Mouse (Mus musculus): ENCODE results near the gene 4833439L19Rik.
A peak's percentile ranks its signal among the peaks of the same experiment; 100 is the strongest.

4833439L19Rik gene

GRCm38 (mm10) chr13:54504611-54505260 is 60.5 kb downstream of the 4833439L19Rik start:
- no peak for DNase-seq

DNA sequence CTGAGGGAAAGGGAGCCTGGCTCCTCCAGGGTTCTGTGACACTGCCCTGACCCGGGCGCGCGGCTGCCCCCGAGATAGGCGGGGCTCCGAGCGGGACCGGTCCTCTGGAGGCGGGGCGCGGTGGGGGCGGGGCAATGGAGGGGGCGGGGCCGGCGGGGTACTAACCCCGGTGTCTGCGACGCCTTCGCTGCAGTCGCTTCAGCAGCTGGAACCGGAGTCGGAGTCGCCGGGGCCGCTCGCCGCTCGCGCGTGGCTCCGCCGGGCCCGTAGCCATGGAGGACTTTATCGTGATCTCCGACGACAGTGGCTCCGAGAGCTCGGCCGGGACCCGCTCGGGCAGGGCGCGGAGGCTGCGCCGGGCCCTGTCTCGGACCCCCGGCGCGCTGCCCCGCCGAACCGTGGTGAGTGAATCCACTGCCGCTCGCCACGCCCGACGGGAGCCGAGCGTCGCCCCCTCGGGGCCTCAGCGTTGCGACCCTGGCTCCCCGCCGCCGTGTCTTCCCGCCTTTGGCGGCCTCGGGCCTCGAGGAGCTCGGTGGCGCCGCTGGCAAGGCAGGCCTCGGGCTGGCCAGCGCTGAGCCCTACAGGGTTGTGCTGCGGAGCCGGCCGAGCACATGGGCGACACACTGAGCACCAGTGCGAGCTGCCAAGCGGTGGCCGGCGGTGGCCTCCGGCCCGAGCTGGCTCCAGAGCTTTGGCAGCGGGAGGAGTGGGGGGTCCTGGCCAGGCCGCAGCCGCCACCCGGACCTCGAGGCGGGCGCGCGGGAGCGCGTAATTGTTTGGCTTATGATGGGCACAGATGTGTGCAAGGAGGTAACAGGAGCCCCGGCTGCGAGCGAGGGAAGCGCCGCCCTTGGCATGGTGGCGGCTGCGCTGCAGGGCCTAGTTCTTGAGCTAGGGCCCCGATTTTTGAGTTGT is 61.4 kb downstream of the 4833439L19Rik start, which contains the start of gene Simc1:
TSS of gene Simc1 (plus strand) at position 176 of the 918 bp plus-strand sequence.
- DNase-seq, result peak; percentile 79

GRCm38 (mm10) chr13:54503278-54503603 is 62.0 kb downstream of the 4833439L19Rik start:
- no peak for DNase-seq

DNA sequence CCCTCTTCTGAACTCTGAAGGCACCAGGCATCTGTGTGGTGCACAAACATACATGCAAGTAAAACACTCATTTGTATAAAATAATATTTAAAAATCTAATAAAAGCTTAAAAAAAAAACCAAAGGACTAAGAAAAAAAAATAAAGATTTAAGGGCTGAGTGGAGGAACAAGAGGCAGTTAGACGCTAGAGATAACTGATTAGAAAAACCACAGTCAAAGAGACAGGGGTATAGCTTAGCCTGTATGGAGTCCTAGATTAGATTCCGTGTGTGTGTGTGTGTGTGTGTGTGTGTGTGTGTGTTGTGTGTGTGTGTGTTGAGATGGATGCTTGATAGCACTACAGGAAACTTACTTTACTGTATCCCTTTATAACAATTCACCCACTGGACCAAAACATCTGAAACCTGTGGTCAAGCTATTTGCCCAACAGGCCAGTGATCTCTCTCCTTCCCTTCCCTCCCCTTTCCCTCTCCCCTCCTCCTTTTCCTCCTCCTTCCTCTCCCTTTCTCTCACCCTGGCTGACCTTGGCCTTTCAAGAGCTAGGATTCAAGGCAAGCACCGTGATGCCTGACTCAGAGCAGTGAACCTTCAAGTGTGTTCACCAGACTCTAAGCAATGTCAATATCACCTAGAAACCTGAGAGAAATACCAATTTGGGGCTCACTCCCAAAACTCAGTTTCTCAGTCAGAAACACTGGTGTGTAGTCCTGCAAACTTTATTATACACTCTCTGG is 63.1 kb downstream of the 4833439L19Rik start:
- no peak for DNase-seq

- no peak for DNase-seq
Observed at GRCm38 (mm10) chr13:54501352-54501751, 63.9 kb downstream of the 4833439L19Rik start.

All from lung, postnatal 14 days (tissue).